Mouse (Mus musculus) limb, embryonic 14.5 days (tissue): ENCODE measurements around the gene Gm49369. TPM values are rescaled to one million over a fixed set of nuclear protein-coding genes. Genes with fewer than 3 reads are reported as not detected.

ENCODE experiments used
- ATAC-seq: fragments of 200-750 bp; cut with Nextera tagmentation; 2 replicates; pipeline ENCODE4 v1.8.0; 2017; ENCODE audit warnings: low read depth, moderate number of reproducible peaks, moderate TSS enrichment; ENCODE audit not compliant: low FRiP score
- DNase-seq: peaks from one replicate; pipeline ENCODE4 v3.0.0-alpha.2; 2015; ENCODE audit warnings: low spot score
- H3K27ac ChIP-seq: fragments of 300-500 bp; sonication (generic); replicated peaks from 2 replicates; pipeline ENCODE4 v1.5.1; 2014; ENCODE audit warnings: low read depth, mild to moderate bottlenecking, low read length, moderate library complexity, mixed read lengths
- H3K27me3 ChIP-seq: fragments of 300-500 bp; sonication (generic); 2 replicates; pipeline ENCODE4 v1.6.1; 2014; ENCODE audit warnings: low read length, mixed read lengths; ENCODE audit not compliant: control insufficient read depth, insufficient read depth
- H3K36me3 ChIP-seq: fragments of 300-500 bp; sonication (generic); 2 replicates; pipeline ENCODE4 v1.6.1; 2014; ENCODE audit warnings: mild to moderate bottlenecking, low read length, moderate library complexity, mixed read lengths; ENCODE audit not compliant: control insufficient read depth, insufficient read depth
- H3K4me1 ChIP-seq: fragments of 300-500 bp; sonication (generic); 2 replicates; pipeline ENCODE4 v1.6.1; 2014; ENCODE audit warnings: antibody characterized with exemption, low read length, mixed read lengths; ENCODE audit not compliant: control insufficient read depth, insufficient read depth
- H3K4me2 ChIP-seq: fragments of 300-500 bp; sonication (generic); replicated peaks from 2 replicates; pipeline ENCODE4 v1.6.1; 2014; ENCODE audit warnings: low read depth, mild to moderate bottlenecking, low read length, moderate library complexity; ENCODE audit not compliant: severe bottlenecking
- H3K4me3 ChIP-seq: fragments of 300-500 bp; sonication (generic); replicated peaks from 2 replicates; pipeline ENCODE4 v1.5.1; 2014; ENCODE audit warnings: low read length
- H3K9ac ChIP-seq: fragments of 300-500 bp; sonication (generic); 2 replicates; pipeline ENCODE4 v1.6.1; 2014; ENCODE audit warnings: mild to moderate bottlenecking, low read depth, low read length, moderate library complexity; ENCODE audit not compliant: severe bottlenecking
- H3K9me3 ChIP-seq: fragments of 300-500 bp; sonication (generic); 2 replicates; pipeline ENCODE4 v1.6.1; 2016; ENCODE audit warnings: low read length; ENCODE audit not compliant: control insufficient read depth
- POLR2A ChIP-seq: fragments of 200-500 bp; IDR thresholded peaks from 2 replicates; pipeline ENCODE4 v1.8.0; 2012; ENCODE audit warnings: inconsistent platforms, mild to moderate bottlenecking, moderate library complexity, borderline replicate concordance; ENCODE audit not compliant: insufficient read depth, insufficient read length; ENCODE audit errors: extremely low read depth
- WGBS: fragments of 180-500 bp; shearing (Covaris S2); extraction: QIAGEN DNeasy Blood & Tissue Kit; methylation state at CpG from one replicate; pipeline ENCODE4 v1.1.7; 2014; 5-methylcytosine and 5-hydroxymethylcytosine counted together
- polyA plus RNA-seq, 2 experiments: library from polyadenylated mRNA; depleted of rRNA in 1 of 2; stranded (reverse) in 1 of 2; unstranded in 1 of 2; fragments of >200 nt; fragmentation: Nextera tagmentation in 1 of 2; extraction: Ambion mirVana in 1 of 2; gene quantifications; 2 replicates each; pipeline versions ENCODE4 v1.2.1 to v1.2.3; 2012 to 2014

Gm49369 gene
- polyA plus RNA-seq, 2 experiments: 0.09 TPM; not detected in 1

DNA sequence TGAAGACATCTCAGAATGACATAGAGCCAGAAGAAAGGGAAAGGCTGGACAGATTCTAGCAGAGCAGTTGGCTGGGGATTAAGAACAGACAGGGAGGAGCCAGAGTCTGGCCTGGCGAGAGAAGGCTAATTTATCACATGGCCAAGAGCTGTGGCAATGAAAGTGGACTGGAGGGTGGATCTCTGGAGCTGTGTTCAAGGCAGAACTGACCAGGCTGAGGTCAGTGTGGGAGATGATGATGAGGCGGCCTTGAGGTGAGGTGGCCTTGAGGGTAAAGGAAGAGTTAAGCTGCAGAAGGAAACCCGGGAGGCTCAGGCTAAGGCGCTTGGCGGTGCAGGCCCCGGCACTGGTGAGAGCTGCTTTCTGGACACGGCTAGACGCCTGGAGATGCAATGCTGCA lies 23.3 kb downstream of the Gm49369 start:
- ATAC-seq (no peak), DNase-seq (no peak)
- Histone ChIP-seq H3K27me3 (no peaks in the 10 kb centered on the region), H3K4me1 (no peaks in the 10 kb centered on the region), H3K4me3 (no peak overlapping the region), H3K4me2 (no peak overlapping the region), H3K36me3 (no peaks in the 10 kb centered on the region), H3K9me3 (no peaks in the 10 kb centered on the region), H3K27ac (no peak overlapping the region), H3K9ac (no peak overlapping the region)
- TF ChIP-seq POLR2A: no peak
- 74% methylated on average over 8 of the region's 8 CpGs for WGBS

DNA sequence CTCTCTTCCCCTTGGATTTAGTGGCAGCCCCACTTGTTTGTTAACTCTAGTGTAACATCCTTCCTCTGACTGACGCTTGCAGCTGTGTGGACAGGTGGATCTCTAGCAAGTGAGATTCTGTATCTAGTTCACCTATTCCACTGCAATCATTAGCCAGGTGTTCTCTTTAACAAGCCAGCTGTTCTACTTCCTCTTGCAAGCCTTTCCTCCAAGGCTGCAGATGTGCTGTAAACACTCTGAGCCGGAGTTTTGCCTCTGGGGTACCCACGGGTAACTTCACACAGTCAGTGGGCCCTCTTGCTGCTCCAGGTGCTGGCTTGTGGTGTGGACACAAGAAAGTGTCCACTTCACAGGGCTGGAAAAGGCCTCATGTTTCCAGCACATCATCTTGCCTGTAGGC lies 24.9 kb downstream of the Gm49369 start:
- Histone ChIP-seq H3K9me3 (no peaks in the 10 kb centered on the region), H3K27ac (no peak overlapping the region), H3K4me2 (no peak overlapping the region), H3K9ac (no peak overlapping the region), H3K36me3 (no peaks in the 10 kb centered on the region), H3K4me1 (no peaks in the 10 kb centered on the region), H3K4me3 (no peak overlapping the region), H3K27me3 (no peaks in the 10 kb centered on the region)
- whole genome bisulfite sequencing: 29% methylated on average over 3 of the region's 3 CpGs
- ATAC-seq: no peak
- no peak for DNase-seq
- TF ChIP-seq POLR2A: no peak

DNA sequence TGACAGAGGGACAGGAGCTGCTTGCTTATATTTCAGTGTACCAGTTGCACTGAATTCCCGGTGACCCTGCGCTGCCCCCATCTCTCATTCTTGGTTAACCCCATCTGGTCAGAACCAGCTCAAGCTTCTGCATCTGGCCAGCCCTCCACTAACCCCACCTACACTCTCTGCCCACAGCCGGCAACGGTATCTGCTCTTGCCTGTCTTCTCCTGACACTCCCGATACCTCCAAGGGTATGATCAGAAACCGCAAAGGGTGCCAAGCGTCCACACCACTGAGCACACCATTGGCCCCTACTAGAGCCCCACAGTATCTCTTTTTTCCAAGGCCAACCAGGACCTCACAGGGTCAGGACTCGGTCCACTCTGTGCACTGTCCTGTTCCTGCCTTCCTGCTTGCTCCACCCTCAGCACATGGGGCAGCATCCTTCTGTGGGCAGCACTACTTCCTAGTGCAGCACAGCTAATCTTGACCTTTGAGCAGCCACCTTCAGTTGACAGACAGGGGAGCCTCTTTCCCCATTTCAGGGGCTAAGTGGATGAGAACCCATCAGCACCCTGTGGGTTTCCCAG lies 27.7 kb downstream of the Gm49369 start:
- H3K27me3 ChIP-seq: no peaks in the 10 kb centered on the region
- no peaks in the 10 kb centered on the region for H3K9me3 ChIP-seq
- H3K4me1 ChIP-seq: no peaks in the 10 kb centered on the region
- no peak overlapping the region for H3K4me2 ChIP-seq
- no peak for DNase-seq
- no peak overlapping the region for H3K27ac ChIP-seq
- no peaks in the 10 kb centered on the region for H3K36me3 ChIP-seq
- TF ChIP-seq POLR2A: no peak
- H3K9ac ChIP-seq: no peak overlapping the region
- no peak for ATAC-seq
- H3K4me3 ChIP-seq: no peak overlapping the region
- 64% methylated on average over 8 of the region's 8 CpGs for WGBS

DNA sequence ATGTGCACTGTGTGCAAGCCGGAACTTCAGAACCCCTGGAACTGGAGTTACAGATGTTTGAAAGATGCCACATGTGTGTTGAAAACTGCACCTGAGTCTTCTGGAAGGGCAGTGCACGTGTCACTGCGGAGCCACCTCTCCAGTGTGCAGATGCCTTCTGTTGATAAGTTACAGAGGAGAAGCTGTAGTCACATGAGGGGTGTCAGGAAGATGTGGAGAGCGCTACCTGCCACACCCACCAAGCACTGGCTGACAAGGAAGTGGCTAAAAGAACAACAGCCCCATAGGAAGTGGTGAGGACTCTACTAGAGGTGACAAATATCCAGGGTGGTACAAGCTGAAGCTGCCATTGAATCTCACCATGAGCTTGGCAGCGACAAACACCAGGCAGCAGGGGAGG lies 28.6 kb downstream of the Gm49369 start:
- no peaks in the 10 kb centered on the region for H3K27me3 ChIP-seq
- no peak overlapping the region for H3K27ac ChIP-seq
- no peaks in the 10 kb centered on the region for H3K36me3 ChIP-seq
- H3K4me1 ChIP-seq: no peaks in the 10 kb centered on the region; the same call in 1 of the 2 replicates
- DNase-seq (no peak), ATAC-seq (no peak)
- H3K4me3 ChIP-seq: no peak overlapping the region
- no peaks in the 10 kb centered on the region for H3K9me3 ChIP-seq
- WGBS: 71% methylated on average over 5 of the region's 5 CpGs
- H3K4me2 ChIP-seq: no peak overlapping the region
- TF ChIP-seq POLR2A: no peak
- no peak overlapping the region for H3K9ac ChIP-seq

DNA sequence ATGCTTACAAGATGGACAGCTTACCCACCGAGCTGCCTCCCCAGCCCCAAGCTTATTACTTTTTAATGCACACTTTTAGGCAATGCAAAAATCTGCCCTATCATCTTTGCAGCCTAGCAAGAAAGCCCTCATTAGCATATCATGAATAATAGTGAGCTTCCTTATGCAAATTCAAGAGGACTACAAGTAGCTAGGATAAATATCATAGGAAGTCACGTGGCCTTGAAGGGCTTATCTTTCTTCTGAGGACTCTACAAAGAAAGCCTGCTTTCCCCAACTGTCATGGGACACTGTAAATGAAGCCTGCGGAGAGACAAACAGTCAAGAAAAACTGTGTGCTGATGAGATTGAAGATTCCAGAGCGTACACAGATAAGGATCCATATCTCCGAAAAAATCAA lies 30.9 kb downstream of the Gm49369 start:
- no peaks in the 10 kb centered on the region for H3K9me3 ChIP-seq
- H3K4me3 ChIP-seq: no peak overlapping the region
- H3K27ac ChIP-seq: no peak overlapping the region
- TF ChIP-seq POLR2A: no peak
- no peaks in the 10 kb centered on the region for H3K27me3 ChIP-seq
- WGBS: 82% methylated on average over 5 of the region's 5 CpGs
- no peak for ATAC-seq
- no peak overlapping the region for H3K9ac ChIP-seq
- H3K4me2 ChIP-seq: no peak overlapping the region
- no peaks in the 10 kb centered on the region for H3K36me3 ChIP-seq
- DNase-seq: no peak
- H3K4me1 ChIP-seq: no peaks in the 10 kb centered on the region; the same call in 1 of the 2 replicates
